Mouse (Mus musculus) urinary bladder, adult 18-20 months (tissue): ENCODE results near the gene Tub.

ENCODE experiments used
- DNase-seq, 2 experiments: peaks; one replicate each; pipeline ENCODE4 v3.0.0; 2022; ENCODE audit warnings: low spot score in 2 of 2, mixed read lengths in 2 of 2

The Tub gene

GRCm38 (mm10) chr7:108985934-108986708 is 36.0 kb downstream of the Tub start:
- no peak for DNase-seq

- DNase-seq = no peak
Measured at GRCm38 (mm10) chr7:108991207-108991606, 41.1 kb downstream of the Tub start.

- DNase-seq = peak in 1 of 2 experiments; percentile 11
Measured at GRCm38 (mm10) chr7:108993230-108993629, 43.1 kb downstream of the Tub start.

GRCm38 (mm10) chr7:108993881-108994291 is 43.7 kb downstream of the Tub start:
- DNase-seq = no peak

GRCm38 (mm10) chr7:108996156-108996555 is 46.0 kb downstream of the Tub start:
- no peak for DNase-seq

GRCm38 (mm10) chr7:109000315-109000954 is 50.3 kb downstream of the Tub start:
- no peak for DNase-seq

GRCm38 (mm10) chr7:109001971-109002370 is 51.8 kb downstream of the Tub start:
- DNase-seq = no peak

GRCm38 (mm10) chr7:109003653-109004052 is 53.5 kb downstream of the Tub start:
- no peak for DNase-seq

- no peak for DNase-seq
Measured at GRCm38 (mm10) chr7:109009260-109009659, 59.1 kb downstream of the Tub start.

- DNase-seq = no peak
Measured at GRCm38 (mm10) chr7:109010720-109011595, 60.8 kb downstream of the Tub start.

- DNase-seq = no peak
Measured at GRCm38 (mm10) chr7:109011596-109012180, 61.5 kb downstream of the Tub start.

GRCm38 (mm10) chr7:109012575-109012974 is 62.4 kb downstream of the Tub start:
- DNase-seq = no peak

GRCm38 (mm10) chr7:109012998-109013625 is 63.0 kb downstream of the Tub start:
- no peak for DNase-seq

GRCm38 (mm10) chr7:109014851-109015250 is 64.7 kb downstream of the Tub start:
- no peak for DNase-seq

- no peak for DNase-seq
Measured at GRCm38 (mm10) chr7:109016378-109016923, 66.3 kb downstream of the Tub start.

- no peak for DNase-seq
Measured at GRCm38 (mm10) chr7:109019243-109019642, 69.1 kb downstream of the Tub start.

- DNase-seq = peak in 1 of 2 experiments; percentile 46
Measured at GRCm38 (mm10) chr7:109021428-109021827, 71.3 kb downstream of the Tub start.

GRCm38 (mm10) chr7:109025743-109026142 is 75.6 kb downstream of the Tub start:
- DNase-seq = no peak

GRCm38 (mm10) chr7:109026976-109027375 is 76.8 kb downstream of the Tub start:
- DNase-seq = no peak

- no peak for DNase-seq
Measured at GRCm38 (mm10) chr7:109027721-109028120, 77.6 kb downstream of the Tub start.

GRCm38 (mm10) chr7:109028204-109028603 is 78.1 kb downstream of the Tub start:
- DNase-seq = no peak
